Mouse (Mus musculus) 3T3-L1 (cell line): Measurements from ENCODE around the gene Cyp39a1.

Experiments
- DNase-seq: peaks from one replicate; pipeline ENCODE4 v3.0.0-alpha.2; 2015; ENCODE audit warnings: low read depth, low spot score

Cyp39a1 gene

DNA sequence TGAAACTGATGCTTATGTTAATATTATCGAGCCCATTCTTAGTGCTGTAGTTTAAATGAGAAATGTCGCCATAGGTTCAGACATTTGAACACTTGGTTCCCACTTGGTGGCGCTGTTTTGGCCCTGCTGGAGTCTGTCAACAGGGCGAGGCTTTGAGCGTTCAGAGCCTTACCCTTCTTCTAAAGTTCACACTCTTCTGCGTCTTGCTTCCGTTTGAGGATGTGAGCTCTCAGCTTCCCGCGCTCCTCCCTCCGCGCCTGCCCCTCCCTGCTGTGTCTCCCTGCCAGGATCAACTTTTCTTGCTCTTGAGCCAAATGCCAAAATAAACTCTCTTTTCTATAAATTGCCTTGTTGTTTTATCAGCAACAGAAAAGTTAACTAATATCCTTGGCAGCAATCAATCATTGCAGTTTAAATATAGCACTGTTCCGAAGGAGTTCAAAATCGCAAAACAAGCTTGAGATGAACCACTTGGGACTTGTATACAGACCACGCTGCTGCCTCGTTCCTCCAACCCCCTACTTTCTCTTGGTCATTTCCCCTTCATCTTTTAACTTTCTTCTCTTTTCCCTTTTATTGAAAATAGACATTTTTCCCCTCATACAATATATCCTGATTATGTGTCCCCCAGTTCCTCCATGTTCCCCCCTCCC is 91.5 kb downstream of the Cyp39a1 start:
- no peak for DNase-seq

- peak; percentile 91 for DNase-seq
Measured at GRCm38 (mm10) chr17:43784531-43784930, 117.3 kb downstream of the Cyp39a1 start.

DNA sequence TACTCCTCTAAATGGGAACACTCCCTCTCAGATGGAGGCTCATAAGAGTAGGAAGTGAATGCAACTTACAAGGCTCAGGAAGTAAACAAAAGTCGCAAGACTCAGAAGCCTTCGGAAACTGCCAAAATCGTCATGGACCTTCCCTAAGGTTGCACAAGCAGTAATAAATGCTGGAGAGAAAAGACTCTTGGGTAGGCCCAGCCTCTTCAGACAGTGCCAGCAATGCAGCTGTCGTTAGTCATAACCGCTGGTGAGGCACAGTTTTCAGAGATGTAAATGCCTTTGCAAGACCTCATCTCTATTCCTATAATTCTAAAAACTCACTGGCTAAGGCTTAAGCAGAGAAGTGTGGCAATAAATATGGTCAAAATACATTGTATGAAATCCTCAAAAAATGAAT is 121.0 kb downstream of the Cyp39a1 start:
- no peak for DNase-seq

DNA sequence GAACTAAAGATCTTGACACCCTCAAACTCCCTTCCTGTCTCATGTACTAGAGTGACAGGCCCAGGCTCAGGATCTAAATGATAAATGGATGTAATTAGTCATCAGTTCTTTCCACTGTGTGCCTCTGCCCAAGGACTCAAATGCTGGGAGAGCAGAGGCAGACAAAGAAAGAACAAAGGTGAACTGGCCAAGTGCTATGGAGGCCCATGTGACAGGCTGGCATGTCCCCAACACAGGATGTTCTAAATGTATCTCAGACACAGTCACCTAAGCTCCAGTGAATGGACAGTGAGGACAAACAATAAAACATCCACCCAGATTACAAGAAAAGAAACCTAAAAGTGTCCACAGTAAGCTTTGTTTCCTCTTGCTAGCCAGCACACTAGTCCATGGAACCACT is 122.2 kb downstream of the Cyp39a1 start:
- DNase-seq, result no peak

DNA sequence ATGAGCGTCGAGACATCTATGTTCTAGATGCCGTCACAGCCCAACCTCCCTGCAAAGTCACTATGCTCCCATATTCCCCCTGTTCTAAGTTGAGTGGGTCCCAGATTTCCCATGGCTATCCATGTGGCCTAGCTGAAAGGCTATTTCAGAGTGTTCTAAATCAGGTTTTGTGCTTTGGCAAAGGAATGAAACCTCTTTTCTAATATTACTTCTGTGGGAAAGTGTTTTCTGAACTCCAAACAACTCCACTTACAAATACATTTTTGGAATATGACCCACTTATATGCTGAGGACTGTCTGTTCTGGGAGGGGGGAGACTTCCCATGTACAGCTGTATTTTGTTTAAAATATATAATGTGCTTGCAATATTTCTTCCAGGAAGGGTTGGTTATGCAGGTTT is 124.5 kb downstream of the Cyp39a1 start:
- DNase-seq, result no peak

DNA sequence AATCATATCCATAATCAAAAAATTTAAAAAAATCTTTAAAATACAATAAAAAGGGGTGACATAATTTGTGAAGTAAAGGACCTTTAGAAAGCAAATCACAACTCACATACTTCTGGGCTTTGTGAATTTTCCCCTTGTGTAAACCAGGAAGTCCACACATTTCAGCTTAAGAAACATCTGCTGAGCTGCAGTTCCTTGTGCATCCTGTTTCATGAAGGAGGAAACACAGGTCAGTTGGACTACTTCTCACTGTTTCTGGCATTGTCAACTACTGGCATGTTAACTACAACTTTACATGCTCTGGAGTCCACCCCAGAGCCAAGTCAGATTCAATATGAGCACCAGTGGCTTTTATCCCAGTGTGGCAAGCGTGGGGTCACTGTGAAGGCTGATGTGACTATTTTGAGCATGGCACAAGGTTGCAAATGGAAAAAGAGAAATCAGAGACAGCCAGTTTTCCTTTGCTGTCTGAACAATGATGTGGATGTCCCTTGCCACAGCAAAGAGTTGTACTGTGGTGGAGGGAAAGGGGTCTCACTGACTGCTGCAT is 127.6 kb downstream of the Cyp39a1 start:
- DNase-seq, result no peak
